Mouse (Mus musculus) megakaryocyte, embryonic 14.5 days (primary cell): ENCODE data around the gene Rab37. TPM values are rescaled to one million over a fixed set of nuclear protein-coding genes. Genes with fewer than 3 reads are reported as not detected.

Experiments
- H3K27me3 ChIP-seq: replicated peaks from 2 replicates; pipeline ENCODE3; 2012; ENCODE audit warnings: inconsistent platforms
- H3K36me3 ChIP-seq: replicated peaks from 2 replicates; pipeline ENCODE3; 2012; ENCODE audit warnings: low read length, inconsistent platforms, mixed read lengths
- H3K4me1 ChIP-seq: 2 replicates; pipeline ENCODE4 v1.6.1; 2012; ENCODE audit warnings: inconsistent platforms
- H3K4me3 ChIP-seq: replicated peaks from 2 replicates; pipeline ENCODE3; 2012; ENCODE audit warnings: moderate library complexity, mild to moderate bottlenecking, inconsistent platforms
- H3K9me3 ChIP-seq: 2 replicates; pipeline ENCODE4 v1.6.1; 2012; ENCODE audit warnings: inconsistent platforms
- FLI1 ChIP-seq: IDR thresholded peaks from 2 replicates; pipeline ENCODE4 v1.6.1; 2012; ENCODE audit warnings: low read length, inconsistent platforms, mixed read lengths
- GATA1 ChIP-seq: IDR thresholded peaks from 3 replicates; pipeline ENCODE4 v1.6.1; 2012; ENCODE audit warnings: mixed read lengths, low read length, inconsistent platforms, borderline replicate concordance
- polyA plus RNA-seq: library from polyadenylated mRNA; stranded (reverse); fragments of >175 nt; gene quantifications from 2 replicates; pipeline ENCODE4 v1.2.3, GENCODE M21; 2012; ENCODE audit warnings: low replicate concordance; ENCODE audit not compliant: insufficient read depth

Rab37 gene
- polyA plus RNA-seq, 1 experiment: 19.8 TPM

- TF ChIP-seq FLI1 (no peak), GATA1 (no peak)
- Histone ChIP-seq H3K36me3 (no peaks in the 10 kb centered on the region), H3K27me3 (peaks cover 55% of the 10 kb centered on the region), H3K9me3 (0 out of 2 replicates have a peak, but pooled peaks cover 7% of the 10 kb centered on the region), H3K4me1 (peaks cover 71% of the 10 kb centered on the region), H3K4me3 (peak overlapping the region; percentile 87)
These were observed 20.1 kb upstream of the Rab37 start for GRCm38 (mm10) chr11:115071015-115071551.

- Histone ChIP-seq H3K4me3 (peak overlapping the region; percentile 87), H3K4me1 (peaks cover 75% of the 10 kb centered on the region), H3K27me3 (peaks cover 52% of the 10 kb centered on the region), H3K36me3 (no peaks in the 10 kb centered on the region), H3K9me3 (0 out of 2 replicates have a peak, but pooled peaks cover 7% of the 10 kb centered on the region)
- TF ChIP-seq GATA1 (no peak), FLI1 (no peak)
These were observed 19.5 kb upstream of the Rab37 start for GRCm38 (mm10) chr11:115071631-115072294.

GRCm38 (mm10) chr11:115073002-115073401 lies 18.2 kb upstream of the Rab37 start:
- no peak for TF ChIP-seq FLI1
- no peak for TF ChIP-seq GATA1
- 0 out of 2 replicates have a peak, but pooled peaks cover 7% of the 10 kb centered on the region for H3K9me3 ChIP-seq
- H3K4me3 ChIP-seq: no peak overlapping the region
- peaks cover 80% of the 10 kb centered on the region for H3K4me1 ChIP-seq
- peaks cover 47% of the 10 kb centered on the region for H3K27me3 ChIP-seq
- H3K36me3 ChIP-seq: no peaks in the 10 kb centered on the region

GRCm38 (mm10) chr11:115075407-115075806 lies 15.8 kb upstream of the Rab37 start:
- Histone ChIP-seq H3K36me3 (no peaks in the 10 kb centered on the region), H3K4me3 (no peak overlapping the region), H3K4me1 (peaks cover 90% of the 10 kb centered on the region), H3K27me3 (peaks cover 32% of the 10 kb centered on the region), H3K9me3 (peaks cover 16% of the 10 kb centered on the region)
- TF ChIP-seq GATA1 (no peak), FLI1 (no peak)

- Histone ChIP-seq H3K27me3 (peaks cover 28% of the 10 kb centered on the region), H3K4me3 (no peak overlapping the region), H3K4me1 (peaks cover 90% of the 10 kb centered on the region), H3K9me3 (peaks cover 16% of the 10 kb centered on the region), H3K36me3 (no peaks in the 10 kb centered on the region)
- TF ChIP-seq FLI1 (no peak), GATA1 (no peak)
These were observed 15.4 kb upstream of the Rab37 start for GRCm38 (mm10) chr11:115075859-115076258.

- H3K36me3 ChIP-seq: no peaks in the 10 kb centered on the region
- no peak for TF ChIP-seq FLI1
- TF ChIP-seq GATA1: no peak
- peaks cover 80% of the 10 kb centered on the region for H3K4me1 ChIP-seq
- peaks cover 16% of the 10 kb centered on the region for H3K9me3 ChIP-seq
- H3K27me3 ChIP-seq: peaks cover 30% of the 10 kb centered on the region
- H3K4me3 ChIP-seq: no peak overlapping the region
These were observed 13.8 kb upstream of the Rab37 start for GRCm38 (mm10) chr11:115077436-115077835.

- Histone ChIP-seq H3K4me3 (peak overlapping the region; percentile 12), H3K9me3 (peaks cover 16% of the 10 kb centered on the region), H3K4me1 (peaks cover 74% of the 10 kb centered on the region), H3K27me3 (peaks cover 27% of the 10 kb centered on the region), H3K36me3 (no peaks in the 10 kb centered on the region)
- TF ChIP-seq GATA1: no peak
These were observed 12.6 kb upstream of the Rab37 start for GRCm38 (mm10) chr11:115078680-115079079.

- peaks cover 9% of the 10 kb centered on the region for H3K9me3 ChIP-seq
- TF ChIP-seq GATA1: no peak
- no peak for TF ChIP-seq FLI1
These were observed 10.3 kb upstream of the Rab37 start for GRCm38 (mm10) chr11:115080886-115081285.

GRCm38 (mm10) chr11:115081373-115081772 lies 9.9 kb upstream of the Rab37 start:
- Histone ChIP-seq H3K4me3 (no peak overlapping the region), H3K36me3 (no peaks in the 10 kb centered on the region), H3K4me1 (peaks cover 53% of the 10 kb centered on the region), H3K27me3 (peaks cover 37% of the 10 kb centered on the region), H3K9me3 (peaks cover 9% of the 10 kb centered on the region)
- TF ChIP-seq FLI1 (no peak), GATA1 (no peak)

More at GRCm38 (mm10) chr11:115080886-115081285, 10.3 kb upstream of the Rab37 start:
- Histone ChIP-seq H3K4me3 (peak overlapping the region; percentile 5), H3K4me1 (peaks cover 58% of the 10 kb centered on the region), H3K36me3 (no peaks in the 10 kb centered on the region), H3K27me3 (peaks cover 32% of the 10 kb centered on the region)

GRCm38 (mm10) chr11:115082196-115082595 lies 9.0 kb upstream of the Rab37 start:
- H3K4me3 ChIP-seq: no peak overlapping the region
- peaks cover 9% of the 10 kb centered on the region for H3K9me3 ChIP-seq
- peaks cover 46% of the 10 kb centered on the region for H3K4me1 ChIP-seq
- peaks cover 41% of the 10 kb centered on the region for H3K27me3 ChIP-seq
- no peaks in the 10 kb centered on the region for H3K36me3 ChIP-seq
- TF ChIP-seq GATA1: no peak
- TF ChIP-seq FLI1: no peak
